Mouse (Mus musculus): ENCODE results near the gene Snx33. TPM values are rescaled to one million over a fixed set of nuclear protein-coding genes. Genes with fewer than 3 reads are reported as not detected.

Snx33 gene
- total and polyA plus RNA-seq, 3 experiments, result 2.2 to 3.5 TPM; not detected in 1

DNA sequence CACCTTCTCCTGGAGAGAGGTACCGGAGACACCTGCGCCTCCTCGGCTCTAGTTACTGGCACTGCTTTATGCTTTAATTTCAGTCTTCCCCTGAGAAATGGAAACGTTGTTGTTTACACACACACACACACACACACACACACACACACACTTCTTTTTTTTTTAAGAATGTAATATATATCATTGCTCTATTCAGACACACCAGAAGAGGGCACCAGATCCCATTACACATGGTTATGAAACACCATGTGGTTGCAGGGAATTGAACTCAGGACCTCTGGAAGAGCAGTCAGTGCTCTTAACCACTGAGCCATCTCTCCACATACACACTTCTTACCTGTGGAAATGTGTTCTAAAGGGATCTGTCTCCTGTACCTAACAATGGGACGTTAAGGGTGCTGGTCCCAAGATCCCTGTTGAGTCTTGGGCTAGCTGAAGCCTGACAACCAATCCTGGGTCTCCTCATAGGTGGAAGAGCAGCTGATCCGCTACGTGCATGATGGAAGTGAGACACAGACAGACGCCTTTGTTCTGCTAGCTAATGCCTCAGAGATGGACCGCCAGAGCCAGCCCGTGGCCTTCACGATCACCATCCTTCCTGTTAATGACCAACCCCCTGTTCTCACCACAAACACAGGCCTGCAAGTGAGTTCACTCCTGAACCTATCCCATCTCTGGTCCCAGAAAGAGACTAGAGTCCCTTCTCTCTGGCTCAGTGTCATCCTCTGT, 37.5 kb downstream of the Snx33 start (continued):
- TF ChIP-seq BHLHE40 (IDR thresholded peaks at IDR 0.05; ENCODE audit: borderline replicate concordance, low read depth, low read length), result no peak
- TF ChIP-seq CTCF (IDR thresholded peaks at IDR 0.05 in 2 of 3, conservative IDR thresholded peaks at IDR 0.05 in 1 of 3; ENCODE audit: control insufficient read depth in 1 of 3, insufficient read depth in 1 of 3, low read depth in 2 of 3, low read length in 3 of 3, poor library complexity in 1 of 3, severe bottlenecking in 1 of 3), result peak; percentile 13 to 54 (median 42); a peak in 3 of 6 replicates
- TF ChIP-seq ZKSCAN1 (IDR thresholded peaks at IDR 0.05; ENCODE audit: low read depth, low read length), result no peak

DNA sequence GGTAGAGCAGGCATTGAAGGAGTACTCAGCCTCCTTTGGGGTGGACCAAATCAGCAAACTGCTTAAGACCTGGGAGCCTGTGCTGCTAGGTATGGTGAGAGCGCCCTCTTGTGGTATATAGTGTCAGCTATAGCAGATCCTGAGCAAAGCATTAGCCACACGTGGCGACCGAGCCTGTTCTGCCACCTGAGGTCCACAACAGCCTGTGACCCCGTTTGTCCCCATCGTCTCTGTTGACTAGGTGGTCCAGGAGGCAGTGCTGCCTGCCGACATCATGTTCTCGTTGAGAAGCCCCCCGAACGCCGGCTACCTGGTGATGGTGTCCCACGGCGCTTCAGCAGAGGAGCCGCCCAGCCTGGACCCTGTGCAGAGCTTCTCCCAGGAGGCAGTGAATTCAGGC, 38.4 kb downstream of the Snx33 start:
- H3K4me1 ChIP-seq (ENCODE audit: control insufficient read depth in 1 of 2, insufficient read depth in 2 of 2, low read length in 2 of 2), result no peaks in the 10 kb centered on the region
- no peaks in the 10 kb centered on the region for H3K27me3 ChIP-seq (ENCODE audit: control insufficient read depth in 1 of 2, insufficient read depth in 2 of 2, low read length in 2 of 2)
- peak overlapping the region; percentile 73 for H3K9ac ChIP-seq (ENCODE audit: control insufficient read depth, low read depth, low read length, poor library complexity, severe bottlenecking)
- H3K9me3 ChIP-seq (replicated peaks; ENCODE audit: insufficient read depth, low read length), result no peaks in the 10 kb centered on the region
- H3K4me3 ChIP-seq (ENCODE audit: control insufficient read depth in 1 of 2, insufficient read depth in 1 of 2, low read depth in 2 of 2, low read length in 2 of 2), result peak overlapping the region; percentile 68 to 74
- H3K27ac ChIP-seq (ENCODE audit: control insufficient read depth, low read depth, low read length), result no peak overlapping the region
- no peaks in the 10 kb centered on the region for H3K36me3 ChIP-seq (ENCODE audit: control insufficient read depth in 1 of 2, insufficient read depth in 2 of 2, low read length in 2 of 2)
- no peaks in the 10 kb centered on the region for H3K79me2 ChIP-seq (ENCODE audit: control insufficient read depth, insufficient read depth, low read length, poor library complexity)
- TF ChIP-seq USF2 (IDR thresholded peaks at IDR 0.05; ENCODE audit: borderline replicate concordance in 1 of 2, insufficient read depth in 1 of 2, low read depth in 1 of 2, low read length in 2 of 2), result no peak
- peak in 1 of 2 experiments; percentile 38; a peak in 1 of 4 replicates for TF ChIP-seq POLR2A (IDR thresholded peaks at IDR 0.05; ENCODE audit: control insufficient read depth in 1 of 2, insufficient read depth in 1 of 2, low read depth in 1 of 2, low read length in 2 of 2, poor library complexity in 1 of 2)
- TF ChIP-seq CHD2 (IDR thresholded peaks at IDR 0.05; ENCODE audit: low read length), result no peak
- TF ChIP-seq MXI1 (IDR thresholded peaks at IDR 0.05; ENCODE audit: low read depth, low read length), result peak; percentile 95
- peak; percentile 86 to 95 (median 89) for TF ChIP-seq CTCF (IDR thresholded peaks at IDR 0.05 in 2 of 3, conservative IDR thresholded peaks at IDR 0.05 in 1 of 3; ENCODE audit: control insufficient read depth in 1 of 3, insufficient read depth in 1 of 3, low read depth in 2 of 3, low read length in 3 of 3, poor library complexity in 1 of 3, severe bottlenecking in 1 of 3)
- TF ChIP-seq SMC3 (IDR thresholded peaks at IDR 0.05; ENCODE audit: low read depth, low read length), result peak; percentile 73
- TF ChIP-seq RAD21 (IDR thresholded peaks at IDR 0.05; ENCODE audit: low read depth, low read length), result peak; percentile 82
- TF ChIP-seq ZKSCAN1 (IDR thresholded peaks at IDR 0.05; ENCODE audit: low read depth, low read length), result no peak
- no peak for TF ChIP-seq MYB (IDR thresholded peaks at IDR 0.05; ENCODE audit: low read depth, low read length)
- no peak for TF ChIP-seq USF1 (IDR thresholded peaks at IDR 0.05; ENCODE audit: low read depth, low read length)
- TF ChIP-seq TAL1 (IDR thresholded peaks at IDR 0.05; ENCODE audit: low read length), result no peak
- peak; percentile 76 for TF ChIP-seq SIN3A (IDR thresholded peaks at IDR 0.05; ENCODE audit: low read length)
- peak; percentile 43 for TF ChIP-seq ZC3H11A (IDR thresholded peaks at IDR 0.05; ENCODE audit: low read depth, low read length)
- peak; percentile 97 for TF ChIP-seq MYC (IDR thresholded peaks at IDR 0.05; ENCODE audit: low read depth, low read length)
- peak; percentile 92 for TF ChIP-seq MAX (IDR thresholded peaks at IDR 0.05; ENCODE audit: low read length)
- peak; percentile 93 for DNase-seq (ENCODE audit: low read depth, low spot score)

DNA sequence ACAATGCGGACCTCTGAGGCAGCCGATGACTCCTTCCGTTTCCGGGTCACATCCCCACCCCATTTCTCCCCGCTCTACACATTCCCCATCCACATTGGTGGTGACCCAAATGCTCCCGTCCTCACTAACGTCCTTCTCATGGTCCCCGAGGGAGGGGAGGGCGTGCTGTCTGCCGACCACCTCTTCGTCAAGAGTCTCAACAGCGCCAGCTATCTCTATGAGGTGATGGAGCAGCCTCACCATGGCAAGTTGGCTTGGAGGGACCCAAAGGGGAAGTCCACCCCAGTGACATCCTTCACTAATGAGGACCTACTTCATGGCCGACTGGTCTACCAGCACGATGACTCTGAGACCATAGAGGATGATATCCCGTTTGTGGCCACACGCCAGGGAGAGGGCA, 40.6 kb downstream of the Snx33 start:
- H3K4me1 ChIP-seq (ENCODE audit: control insufficient read depth in 1 of 2, insufficient read depth in 2 of 2, low read length in 2 of 2), result no peaks in the 10 kb centered on the region
- no peaks in the 10 kb centered on the region for H3K27me3 ChIP-seq (ENCODE audit: control insufficient read depth in 1 of 2, insufficient read depth in 2 of 2, low read length in 2 of 2)
- H3K9me3 ChIP-seq (replicated peaks; ENCODE audit: insufficient read depth, low read length), result no peaks in the 10 kb centered on the region
- no peaks in the 10 kb centered on the region for H3K79me2 ChIP-seq (ENCODE audit: control insufficient read depth, insufficient read depth, low read length, poor library complexity)
- H3K27ac ChIP-seq (ENCODE audit: control insufficient read depth, low read depth, low read length), result no peak overlapping the region
- no peak for TF ChIP-seq POLR2AphosphoS2 (IDR thresholded peaks at IDR 0.05; ENCODE audit: low read length)
- no peaks in the 10 kb centered on the region for H3K36me3 ChIP-seq (ENCODE audit: control insufficient read depth in 1 of 2, insufficient read depth in 2 of 2, low read length in 2 of 2)
- no peak overlapping the region for H3K4me3 ChIP-seq (ENCODE audit: control insufficient read depth in 1 of 2, insufficient read depth in 1 of 2, low read depth in 2 of 2, low read length in 2 of 2)
- H3K9ac ChIP-seq (ENCODE audit: control insufficient read depth, low read depth, low read length, poor library complexity, severe bottlenecking), result no peak overlapping the region
- DNase-seq (ENCODE audit: low read depth, low spot score), result no peak
